Mouse (Mus musculus): ENCODE measurements around the gene Esrrg. TPM values are rescaled to one million over a fixed set of nuclear protein-coding genes. Genes with fewer than 3 reads are reported as not detected.

Esrrg gene
- polyA plus RNA-seq, 1 experiment: 0.27 TPM

GRCm38 (mm10) chr1:187610336-187610948 is 1.9 kb downstream of the Esrrg start:
- Histone ChIP-seq H3K4me3 (ENCODE audit: extremely low read depth, insufficient read depth, insufficient read length) (no peak overlapping the region), H3K4me1 (ENCODE audit: control insufficient read depth, insufficient read depth, insufficient read length) (0 out of 2 replicates have a peak, but pooled peaks cover 2% of the 10 kb centered on the region), H3K27me3 (ENCODE audit: control insufficient read depth, insufficient read depth, low read length) (peaks cover 21% of the 10 kb centered on the region), H3K36me3 (ENCODE audit: control insufficient read depth, insufficient read depth, low read length) (no peaks in the 10 kb centered on the region), H3K27ac (ENCODE audit: insufficient read depth, low read length) (no peak overlapping the region)
- no peak for DNase-seq (ENCODE audit: low read depth in 1 of 2, low spot score in 2 of 2)
- TF ChIP-seq POLR2A (IDR thresholded peaks at IDR 0.05; ENCODE audit: low read depth, low read length) (no peak), CTCF (IDR thresholded peaks at IDR 0.05; ENCODE audit: extremely low read depth, insufficient read depth, insufficient read length, insufficient replicate concordance) (no peak)
- WGBS: 40% methylated on average over 9 of the region's 9 CpGs

GRCm38 (mm10) chr1:187611925-187612324 is 3.3 kb downstream of the Esrrg start:
- WGBS: 45% methylated on average over 5 of the region's 5 CpGs
- H3K36me3 ChIP-seq (ENCODE audit: control insufficient read depth, insufficient read depth, low read length): no peaks in the 10 kb centered on the region
- TF ChIP-seq CTCF (IDR thresholded peaks at IDR 0.05; ENCODE audit: extremely low read depth, insufficient read depth, insufficient read length, insufficient replicate concordance) (no peak), POLR2A (IDR thresholded peaks at IDR 0.05; ENCODE audit: low read depth, low read length) (no peak)
- H3K4me3 ChIP-seq (ENCODE audit: extremely low read depth, insufficient read depth, insufficient read length): no peak overlapping the region
- no peak for DNase-seq (ENCODE audit: low read depth in 1 of 2, low spot score in 2 of 2)
- no peak overlapping the region for H3K27ac ChIP-seq (ENCODE audit: insufficient read depth, low read length)
- peaks cover 16% of the 10 kb centered on the region for H3K27me3 ChIP-seq (ENCODE audit: control insufficient read depth, insufficient read depth, low read length)
- H3K4me1 ChIP-seq (ENCODE audit: control insufficient read depth, insufficient read depth, insufficient read length): 0 out of 2 replicates have a peak, but pooled peaks cover 2% of the 10 kb centered on the region

DNA sequence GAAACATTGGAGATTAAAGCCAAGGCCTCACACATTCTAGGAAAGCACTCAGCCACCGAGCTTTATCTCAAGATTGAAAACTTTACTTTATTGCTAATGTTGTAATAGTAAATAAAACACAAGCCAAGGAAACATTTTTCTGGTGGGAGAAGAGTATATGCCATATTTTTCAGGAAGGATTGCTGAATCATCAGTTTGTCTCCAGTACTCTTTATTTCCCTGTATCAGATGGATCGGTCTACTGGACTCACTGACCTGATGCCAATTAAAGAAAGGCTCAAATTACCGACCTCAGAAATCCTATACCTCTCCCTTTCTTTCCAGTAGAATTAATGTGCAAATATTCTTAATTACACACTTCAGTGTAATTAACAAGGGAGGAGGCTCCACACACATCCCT is 4.7 kb downstream of the Esrrg start:
- no peak overlapping the region for H3K4me3 ChIP-seq (ENCODE audit: extremely low read depth, insufficient read depth, insufficient read length)
- no peaks in the 10 kb centered on the region for H3K36me3 ChIP-seq (ENCODE audit: control insufficient read depth, insufficient read depth, low read length)
- peaks cover 13% of the 10 kb centered on the region for H3K27me3 ChIP-seq (ENCODE audit: control insufficient read depth, insufficient read depth, low read length)
- H3K27ac ChIP-seq (ENCODE audit: insufficient read depth, low read length): no peak overlapping the region
- no peak for DNase-seq (ENCODE audit: low read depth in 1 of 2, low spot score in 2 of 2)
- no peak for TF ChIP-seq POLR2A (IDR thresholded peaks at IDR 0.05; ENCODE audit: low read depth, low read length)
- no peak for TF ChIP-seq CTCF (IDR thresholded peaks at IDR 0.05; ENCODE audit: extremely low read depth, insufficient read depth, insufficient read length, insufficient replicate concordance)
- H3K4me1 ChIP-seq (ENCODE audit: control insufficient read depth, insufficient read depth, insufficient read length): 0 out of 2 replicates have a peak, but pooled peaks cover 2% of the 10 kb centered on the region
- 80% methylated on average over 3 of the region's 3 CpGs for WGBS

GRCm38 (mm10) chr1:187623981-187624380 is 15.4 kb downstream of the Esrrg start:
- no peak for DNase-seq (ENCODE audit: low read depth in 1 of 2, low spot score in 2 of 2)
- 83% methylated on average over 3 of the region's 3 CpGs for whole genome bisulfite sequencing
- H3K36me3 ChIP-seq (ENCODE audit: control insufficient read depth, insufficient read depth, low read length): no peaks in the 10 kb centered on the region
- H3K27me3 ChIP-seq (ENCODE audit: control insufficient read depth, insufficient read depth, low read length): no peaks in the 10 kb centered on the region
- H3K4me3 ChIP-seq (ENCODE audit: extremely low read depth, insufficient read depth, insufficient read length): no peak overlapping the region
- H3K27ac ChIP-seq (ENCODE audit: insufficient read depth, low read length): no peak overlapping the region
- TF ChIP-seq CTCF (IDR thresholded peaks at IDR 0.05; ENCODE audit: extremely low read depth, insufficient read depth, insufficient read length, insufficient replicate concordance): no peak
- no peaks in the 10 kb centered on the region for H3K4me1 ChIP-seq (ENCODE audit: control insufficient read depth, insufficient read depth, insufficient read length)

DNA sequence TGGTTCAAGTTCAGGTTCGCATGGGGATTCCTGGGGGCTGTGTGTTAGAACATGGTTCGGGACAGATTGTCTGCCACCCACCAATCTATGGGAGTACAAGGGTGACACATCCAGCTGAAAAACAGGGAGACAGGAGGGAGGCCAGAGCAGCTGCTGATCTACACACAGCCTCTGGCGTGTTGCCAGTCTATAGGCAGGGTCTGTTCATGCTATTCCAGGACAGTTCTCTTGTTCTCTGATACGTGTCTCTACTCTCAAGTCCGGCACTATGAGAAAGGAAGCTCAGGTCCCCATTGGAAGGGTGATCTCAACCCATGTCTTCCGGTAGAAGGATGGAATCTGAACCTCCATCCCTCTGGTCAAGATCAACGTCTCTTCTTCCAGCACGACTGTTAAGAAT is 21.8 kb downstream of the Esrrg start:
- no peak for TF ChIP-seq POLR2A (IDR thresholded peaks at IDR 0.05; ENCODE audit: low read depth, low read length)
- TF ChIP-seq CTCF (IDR thresholded peaks at IDR 0.05; ENCODE audit: extremely low read depth, insufficient read depth, insufficient read length, insufficient replicate concordance): no peak
- DNase-seq (ENCODE audit: low read depth in 1 of 2, low spot score in 2 of 2): no peak
- Histone ChIP-seq H3K27ac (ENCODE audit: insufficient read depth, low read length) (no peak overlapping the region), H3K4me1 (ENCODE audit: control insufficient read depth, insufficient read depth, insufficient read length) (no peaks in the 10 kb centered on the region), H3K4me3 (ENCODE audit: extremely low read depth, insufficient read depth, insufficient read length) (no peak overlapping the region), H3K36me3 (ENCODE audit: control insufficient read depth, insufficient read depth, low read length) (no peaks in the 10 kb centered on the region), H3K27me3 (ENCODE audit: control insufficient read depth, insufficient read depth, low read length) (no peaks in the 10 kb centered on the region)
- WGBS: 94% methylated on average over 8 of the region's 8 CpGs

- no peaks in the 10 kb centered on the region for H3K27me3 ChIP-seq (ENCODE audit: control insufficient read depth, insufficient read depth, low read length)
- H3K4me3 ChIP-seq (ENCODE audit: extremely low read depth, insufficient read depth, insufficient read length): no peak overlapping the region
- no peak for TF ChIP-seq POLR2A (IDR thresholded peaks at IDR 0.05; ENCODE audit: low read depth, low read length)
- no peak for TF ChIP-seq CTCF (IDR thresholded peaks at IDR 0.05; ENCODE audit: extremely low read depth, insufficient read depth, insufficient read length, insufficient replicate concordance)
- no peak for DNase-seq (ENCODE audit: low read depth in 1 of 2, low spot score in 2 of 2)
- 87% methylated on average over 8 of the region's 8 CpGs for WGBS
- H3K36me3 ChIP-seq (ENCODE audit: control insufficient read depth, insufficient read depth, low read length): no peaks in the 10 kb centered on the region
- H3K27ac ChIP-seq (ENCODE audit: insufficient read depth, low read length): no peak overlapping the region
- H3K4me1 ChIP-seq (ENCODE audit: control insufficient read depth, insufficient read depth, insufficient read length): no peaks in the 10 kb centered on the region
These were observed 22.9 kb downstream of the Esrrg start for GRCm38 (mm10) chr1:187631486-187631885.

GRCm38 (mm10) chr1:187645258-187645657 is 36.7 kb downstream of the Esrrg start:
- Histone ChIP-seq H3K4me1 (ENCODE audit: control insufficient read depth, insufficient read depth, insufficient read length) (no peaks in the 10 kb centered on the region), H3K27ac (ENCODE audit: insufficient read depth, low read length) (no peak overlapping the region), H3K4me3 (ENCODE audit: extremely low read depth, insufficient read depth, insufficient read length) (no peak overlapping the region), H3K36me3 (ENCODE audit: control insufficient read depth, insufficient read depth, low read length) (no peaks in the 10 kb centered on the region), H3K27me3 (ENCODE audit: control insufficient read depth, insufficient read depth, low read length) (no peaks in the 10 kb centered on the region)
- WGBS: 87% methylated on average over 8 of the region's 8 CpGs
- DNase-seq (ENCODE audit: low read depth in 1 of 2, low spot score in 2 of 2): no peak
- TF ChIP-seq POLR2A (IDR thresholded peaks at IDR 0.05; ENCODE audit: low read depth, low read length) (no peak), CTCF (IDR thresholded peaks at IDR 0.05; ENCODE audit: extremely low read depth, insufficient read depth, insufficient read length, insufficient replicate concordance) (no peak)
